Mouse (Mus musculus) T-cell, adult 2 months (primary cell): ENCODE measurements at regions not wholly inside any gene's neighbourhood (a gene's known extent, or its start where the extent isn't known, plus 50 kb on each side); places are given as distances from the start of the nearest gene placed in this dataset.

Source experiments
- DNase-seq: peaks from one replicate; pipeline ENCODE4 v3.0.0; 2022; ENCODE audit warnings: low spot score

- no peak for DNase-seq
These were observed 1362.1 kb upstream of the A1bg start for GRCm38 (mm10) chr15:62284606-62285531.

- no peak for DNase-seq
These were observed 1361.0 kb upstream of the A1bg start for GRCm38 (mm10) chr15:62283661-62284429.

GRCm38 (mm10) chr15:62282646-62283045, 1359.8 kb upstream of the A1bg start:
- no peak for DNase-seq

DNA sequence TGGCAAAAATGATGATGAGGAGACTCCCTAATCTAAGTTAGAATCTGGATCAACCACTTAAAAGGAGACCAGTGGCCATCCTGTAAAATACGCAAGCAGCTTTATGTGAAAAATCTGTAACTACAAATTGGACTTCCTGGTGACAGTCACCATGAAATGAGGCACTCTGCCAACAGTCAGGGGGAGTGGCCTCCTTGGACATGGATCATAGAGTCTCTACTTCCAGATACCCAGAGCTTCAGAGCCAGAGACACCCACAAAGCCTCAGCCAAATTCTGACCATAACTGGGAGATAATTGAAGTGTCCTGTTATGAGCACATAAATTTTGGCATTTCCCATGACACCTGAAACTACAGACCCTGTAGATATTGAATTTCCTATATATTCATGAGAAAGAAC, 1359.3 kb upstream of the A1bg start:
- DNase-seq, result no peak

- no peak for DNase-seq
These were observed 1356.7 kb upstream of the A1bg start for GRCm38 (mm10) chr15:62279526-62279925.

GRCm38 (mm10) chr15:62274818-62275217, 1352.0 kb upstream of the A1bg start:
- DNase-seq, result no peak

- no peak for DNase-seq
These were observed 1351.2 kb upstream of the A1bg start for GRCm38 (mm10) chr15:62273855-62274488.

DNA sequence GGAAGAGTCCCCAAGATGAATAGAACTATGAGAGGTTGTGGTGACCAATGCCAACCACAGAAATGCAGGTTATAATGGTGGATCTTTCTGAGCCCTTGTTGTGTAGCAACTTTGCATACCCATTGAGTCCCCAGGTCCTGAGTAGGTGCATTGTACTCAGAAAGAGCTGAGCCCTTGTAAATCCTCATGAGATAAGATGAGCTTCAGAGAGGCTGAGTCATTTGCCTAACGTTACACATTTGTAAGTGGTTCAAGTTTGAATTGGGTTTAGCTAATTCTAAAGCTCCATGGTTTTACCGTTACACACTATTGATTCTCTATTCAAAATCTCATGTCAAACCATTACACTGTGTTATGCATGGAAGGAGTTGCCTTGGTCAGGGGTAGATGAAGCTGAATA, 1349.9 kb upstream of the A1bg start:
- DNase-seq, result no peak

GRCm38 (mm10) chr15:62271428-62271827, 1348.6 kb upstream of the A1bg start:
- no peak for DNase-seq

DNA sequence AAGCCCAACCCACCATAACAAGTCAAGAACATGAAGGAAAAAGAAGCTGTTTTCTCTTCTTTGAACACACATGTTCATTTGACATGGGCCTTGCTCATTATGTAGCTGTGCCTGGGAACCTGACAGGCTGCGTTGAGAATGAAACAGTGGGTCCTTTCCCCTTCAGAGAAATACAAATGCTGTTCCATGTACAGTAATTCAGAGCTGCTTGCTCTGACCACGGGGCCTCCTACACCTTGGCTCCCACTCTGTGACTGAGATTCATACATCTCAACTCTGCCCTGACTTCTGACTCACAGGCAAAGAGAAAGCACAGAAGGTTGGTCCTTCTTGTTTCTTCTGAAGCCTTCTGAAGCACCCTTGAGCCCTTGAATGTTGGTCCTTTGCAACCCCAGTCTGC, 1345.4 kb upstream of the A1bg start:
- DNase-seq, result no peak

GRCm38 (mm10) chr15:62267536-62267935, 1344.7 kb upstream of the A1bg start:
- no peak for DNase-seq

DNA sequence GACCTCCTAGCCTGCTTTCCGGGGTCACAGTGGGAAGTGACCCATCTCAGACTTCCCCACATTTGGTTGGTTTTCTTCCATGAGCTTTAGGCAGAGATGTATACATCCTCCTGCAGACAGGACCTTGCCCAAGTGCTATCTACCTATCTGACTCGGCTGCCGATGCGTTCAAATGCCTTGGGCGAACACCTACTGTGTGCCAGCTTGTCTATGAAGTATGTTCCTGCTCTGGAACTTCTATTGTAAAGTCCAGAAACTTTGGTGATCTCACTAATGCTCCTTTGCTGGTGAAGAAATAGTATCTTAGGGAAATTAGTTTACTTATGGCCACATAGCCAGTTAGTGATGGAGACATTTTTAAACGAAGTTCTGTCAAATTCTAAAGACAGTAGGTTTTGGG, 1343.2 kb upstream of the A1bg start:
- no peak for DNase-seq

DNA sequence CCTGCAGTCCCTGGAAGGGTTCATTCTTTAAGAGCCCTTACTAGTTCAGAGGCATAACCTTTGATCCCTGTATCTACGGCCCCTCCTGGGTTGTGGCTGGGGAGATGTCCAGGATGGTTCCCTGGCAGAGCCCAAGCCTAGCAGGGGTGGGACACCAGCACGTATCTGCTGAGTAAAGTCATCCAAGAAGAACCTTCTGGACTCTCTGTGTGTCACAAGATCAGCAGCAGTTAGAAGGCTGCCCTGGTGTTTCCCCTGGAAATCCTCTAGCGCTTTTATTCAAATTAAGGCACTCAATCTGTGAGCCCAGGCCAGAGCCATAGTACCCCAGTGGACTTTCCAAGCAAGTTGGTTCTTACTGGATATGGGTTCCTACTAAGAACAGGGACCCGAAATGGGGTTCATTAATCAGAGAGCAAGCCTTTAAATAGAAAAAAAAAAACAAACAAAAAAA, 1342.7 kb upstream of the A1bg start:
- no peak for DNase-seq

- DNase-seq, result no peak
These were observed 1342.2 kb upstream of the A1bg start for GRCm38 (mm10) chr15:62264966-62265365.

- DNase-seq, result no peak
These were observed 1341.4 kb upstream of the A1bg start for GRCm38 (mm10) chr15:62264183-62264582.

DNA sequence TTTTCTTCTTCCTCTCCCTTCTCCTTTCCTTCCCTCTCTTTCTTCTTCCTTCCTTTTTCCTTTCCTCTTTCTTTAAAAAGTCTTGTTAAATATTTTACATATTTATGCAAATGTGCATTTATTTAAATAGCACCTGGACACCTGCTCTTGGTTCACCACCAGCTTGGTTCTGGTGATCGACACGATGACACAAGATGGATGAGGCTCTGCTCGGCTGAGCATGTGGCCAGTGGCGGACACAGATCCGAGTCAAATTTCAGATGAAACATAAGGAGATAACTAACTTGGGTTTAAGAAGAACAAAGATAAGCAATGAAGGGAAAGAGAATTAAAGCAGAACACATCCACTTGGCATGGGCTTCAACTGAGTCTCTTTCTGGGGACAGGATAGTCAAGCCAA, 1339.7 kb upstream of the A1bg start:
- DNase-seq, result no peak

DNA sequence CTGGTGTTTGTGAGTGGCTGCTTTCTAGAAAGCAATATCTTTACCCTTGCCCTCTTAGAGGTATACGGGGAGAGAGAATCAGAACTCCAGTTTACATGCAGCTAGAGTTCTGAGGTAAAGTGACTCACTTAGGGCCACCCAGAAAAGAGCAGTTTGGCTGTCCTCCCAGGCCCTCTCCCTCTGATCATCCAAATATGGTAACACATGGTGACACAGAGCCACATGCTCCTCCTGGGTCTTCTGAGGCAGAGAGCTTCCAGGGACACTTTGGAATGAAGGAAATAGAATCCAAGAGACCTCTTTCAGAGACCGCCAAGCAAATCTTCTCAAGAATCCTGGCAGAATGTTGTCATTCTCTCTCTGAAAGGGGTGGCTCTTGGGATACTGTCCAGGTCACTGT, 1338.7 kb upstream of the A1bg start:
- no peak for DNase-seq

DNA sequence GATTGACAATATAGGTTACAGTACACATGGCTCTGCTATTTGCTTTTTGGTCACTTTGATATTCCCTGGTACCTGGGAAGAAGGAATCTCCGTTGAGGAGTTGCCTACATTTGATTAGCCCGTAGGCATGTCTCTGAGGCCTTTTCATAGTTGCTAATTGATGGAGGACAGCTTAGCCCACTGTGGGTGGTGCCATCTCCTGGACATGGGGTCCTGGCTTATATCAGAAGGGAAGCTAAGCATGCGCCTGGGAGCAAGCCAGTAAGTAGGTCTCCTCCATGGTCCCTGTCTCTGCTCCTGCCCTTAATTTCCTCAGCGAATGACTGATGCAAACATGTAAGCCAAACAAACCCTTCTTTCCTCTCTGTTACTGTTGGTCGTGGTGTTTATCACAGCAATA, 1335.8 kb upstream of the A1bg start:
- no peak for DNase-seq

DNA sequence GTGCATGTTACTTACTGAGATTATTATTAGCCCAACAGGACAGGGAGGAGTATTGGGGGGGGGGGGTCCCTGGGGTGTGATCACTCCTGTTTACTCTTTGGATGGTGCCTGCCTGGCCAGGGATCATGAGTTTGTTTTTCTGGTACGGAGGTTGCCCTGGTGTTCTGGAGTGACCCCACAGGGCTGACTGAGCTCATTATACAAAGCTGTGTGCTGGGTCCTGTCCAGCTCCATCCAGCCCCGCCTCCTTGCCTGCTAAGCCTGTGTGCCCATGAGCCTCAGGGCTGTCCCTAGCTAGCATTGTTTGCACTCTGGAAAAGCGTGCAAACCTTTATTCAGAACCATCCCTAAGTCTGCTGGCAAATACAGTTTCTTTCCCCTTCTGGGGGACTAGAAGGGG, 1335.1 kb upstream of the A1bg start:
- no peak for DNase-seq

GRCm38 (mm10) chr15:62257110-62257667, 1334.4 kb upstream of the A1bg start:
- no peak for DNase-seq

GRCm38 (mm10) chr15:62255571-62255970, 1332.8 kb upstream of the A1bg start:
- DNase-seq, result no peak

- DNase-seq, result no peak
These were observed 1330.9 kb upstream of the A1bg start for GRCm38 (mm10) chr15:62253724-62254123.
